Mouse (Mus musculus): ENCODE results near the gene Pip5k1b.

The Pip5k1b gene

GRCm38 (mm10) chr19:24335611-24336343 lies 219.9 kb downstream of the Pip5k1b start:
- DNase-seq (ENCODE audit: low spot score): no peak

GRCm38 (mm10) chr19:24332956-24333355 lies 222.7 kb downstream of the Pip5k1b start:
- no peak for DNase-seq (ENCODE audit: low spot score)

- no peak for DNase-seq (ENCODE audit: low spot score)
Observed at GRCm38 (mm10) chr19:24331274-24331673, 224.4 kb downstream of the Pip5k1b start.

- no peak for DNase-seq (ENCODE audit: low spot score)
Observed at GRCm38 (mm10) chr19:24330366-24330765, 225.3 kb downstream of the Pip5k1b start.

GRCm38 (mm10) chr19:24327921-24328320 lies 227.8 kb downstream of the Pip5k1b start:
- DNase-seq (ENCODE audit: low spot score): no peak

- DNase-seq (ENCODE audit: low spot score): no peak
Observed at GRCm38 (mm10) chr19:24326969-24327368, 228.7 kb downstream of the Pip5k1b start.

- DNase-seq (ENCODE audit: low spot score): no peak
Observed at GRCm38 (mm10) chr19:24325692-24326091, 230.0 kb downstream of the Pip5k1b start.

GRCm38 (mm10) chr19:24323841-24324613 lies 231.6 kb downstream of the Pip5k1b start:
- no peak for DNase-seq (ENCODE audit: low spot score)

GRCm38 (mm10) chr19:24321900-24322311 lies 233.8 kb downstream of the Pip5k1b start:
- DNase-seq (ENCODE audit: low spot score): no peak

GRCm38 (mm10) chr19:24321211-24321899 lies 234.3 kb downstream of the Pip5k1b start:
- no peak for DNase-seq (ENCODE audit: low spot score)

GRCm38 (mm10) chr19:24318172-24318571 lies 237.5 kb downstream of the Pip5k1b start:
- no peak for DNase-seq (ENCODE audit: low spot score)

GRCm38 (mm10) chr19:24317731-24318130 lies 237.9 kb downstream of the Pip5k1b start:
- DNase-seq (ENCODE audit: low spot score): no peak

- DNase-seq (ENCODE audit: low spot score): no peak
Observed at GRCm38 (mm10) chr19:24317038-24317591, 238.6 kb downstream of the Pip5k1b start.

- no peak for DNase-seq (ENCODE audit: low spot score)
Observed at GRCm38 (mm10) chr19:24316060-24316725, 239.5 kb downstream of the Pip5k1b start.

GRCm38 (mm10) chr19:24315234-24315633 lies 240.4 kb downstream of the Pip5k1b start:
- DNase-seq (ENCODE audit: low spot score): no peak

- no peak for DNase-seq (ENCODE audit: low spot score)
Observed at GRCm38 (mm10) chr19:24314676-24315075, 241.0 kb downstream of the Pip5k1b start.

- no peak for DNase-seq (ENCODE audit: low spot score)
Observed at GRCm38 (mm10) chr19:24312556-24313342, 242.9 kb downstream of the Pip5k1b start.

- DNase-seq (ENCODE audit: low spot score): no peak
Observed at GRCm38 (mm10) chr19:24312046-24312445, 243.6 kb downstream of the Pip5k1b start.

GRCm38 (mm10) chr19:24308305-24308705 lies 247.4 kb downstream of the Pip5k1b start:
- DNase-seq (ENCODE audit: low spot score): no peak

GRCm38 (mm10) chr19:24307271-24308221 lies 248.1 kb downstream of the Pip5k1b start:
- DNase-seq (ENCODE audit: low spot score): no peak

All from urinary bladder, postnatal 10 days (tissue).